Mouse (Mus musculus): ENCODE results near the gene Mrps36.

DNA sequence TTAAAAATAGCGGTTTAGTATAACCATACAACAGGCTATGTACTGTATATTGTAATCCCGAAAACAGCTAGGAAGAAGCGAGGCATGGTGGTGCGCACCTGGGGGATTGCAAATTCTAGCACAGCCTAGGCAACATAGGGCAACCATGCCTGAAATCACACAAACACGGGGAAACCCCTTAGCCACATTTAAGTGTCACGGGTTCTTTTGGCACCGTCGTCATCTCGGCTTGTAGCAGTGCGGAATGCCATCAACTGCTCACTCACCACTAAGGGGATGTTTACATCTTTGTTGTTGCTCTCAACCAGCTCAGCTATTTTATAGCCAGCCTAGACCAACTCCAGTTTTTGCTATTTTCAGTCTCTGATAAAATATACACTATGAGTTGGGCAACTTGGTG is 45.6 kb downstream of the Mrps36 start:
- TF ChIP-seq POLR2A (IDR thresholded peaks at IDR 0.05; ENCODE audit: low read depth, low read length) = no peak
- TF ChIP-seq CTCF (IDR thresholded peaks at IDR 0.05; ENCODE audit: extremely low read depth, insufficient read depth, insufficient read length, insufficient replicate concordance) = no peak
